Mouse (Mus musculus): ENCODE measurements around the gene Phactr3.

- TF ChIP-seq POLR2A (IDR thresholded peaks at IDR 0.05; ENCODE audit: insufficient read length, low read depth) (no peak), POLR2AphosphoS2 (IDR thresholded peaks at IDR 0.05; ENCODE audit: insufficient read length, low read depth) (no peak), E2F4 (IDR thresholded peaks at IDR 0.05; ENCODE audit: insufficient read depth) (no peak), CEBPB (IDR thresholded peaks at IDR 0.05; ENCODE audit: insufficient read depth, poor library complexity, severe bottlenecking) (no peak), REST (IDR thresholded peaks at IDR 0.05; ENCODE audit: insufficient read depth, insufficient read length) (no peak), TCF12 (IDR thresholded peaks at IDR 0.05; ENCODE audit: insufficient read depth, poor library complexity, severe bottlenecking) (no peak), USF1 (IDR thresholded peaks at IDR 0.05; ENCODE audit: low read depth) (no peak), MAX (IDR thresholded peaks at IDR 0.05; ENCODE audit: low read depth) (no peak), MYOG (IDR thresholded peaks at IDR 0.05; ENCODE audit: control insufficient read depth in 1 of 3, insufficient read depth in 1 of 3, insufficient read length in 2 of 3, low read depth in 2 of 3) (no peak), MYOD1 (IDR thresholded peaks at IDR 0.05; ENCODE audit: control insufficient read depth in 1 of 3, insufficient read length in 2 of 3, low read depth in 2 of 3) (no peak), TCF3 (IDR thresholded peaks at IDR 0.05; ENCODE audit: insufficient read length, low read depth) (no peak), SRF (IDR thresholded peaks at IDR 0.05; ENCODE audit: control insufficient read depth, insufficient read length, low read depth) (no peak)
Measured at GRCm38 (mm10) chr2:178264389-178264788, 145.6 kb downstream of the Phactr3 start.

Data from myocyte (in vitro differentiated cells).